Mouse (Mus musculus) cortical plate, adult 2 months (tissue): ENCODE measurements around the gene Txnrd1.

ENCODE experiments used
- CTCF ChIP-seq: fragments of 200-500 bp; IDR thresholded peaks from 2 replicates; pipeline ENCODE4 v1.5.1; 2011; ENCODE audit warnings: mild to moderate bottlenecking, control low read depth, low read length; ENCODE audit not compliant: insufficient read depth; ENCODE audit errors: extremely low read depth
- POLR2A ChIP-seq: fragments of 200-500 bp; IDR thresholded peaks from 2 replicates; pipeline ENCODE4 v1.6.1; 2011; ENCODE audit warnings: mild to moderate bottlenecking, low read length, control low read depth; ENCODE audit not compliant: insufficient read depth; ENCODE audit errors: extremely low read depth

DNA sequence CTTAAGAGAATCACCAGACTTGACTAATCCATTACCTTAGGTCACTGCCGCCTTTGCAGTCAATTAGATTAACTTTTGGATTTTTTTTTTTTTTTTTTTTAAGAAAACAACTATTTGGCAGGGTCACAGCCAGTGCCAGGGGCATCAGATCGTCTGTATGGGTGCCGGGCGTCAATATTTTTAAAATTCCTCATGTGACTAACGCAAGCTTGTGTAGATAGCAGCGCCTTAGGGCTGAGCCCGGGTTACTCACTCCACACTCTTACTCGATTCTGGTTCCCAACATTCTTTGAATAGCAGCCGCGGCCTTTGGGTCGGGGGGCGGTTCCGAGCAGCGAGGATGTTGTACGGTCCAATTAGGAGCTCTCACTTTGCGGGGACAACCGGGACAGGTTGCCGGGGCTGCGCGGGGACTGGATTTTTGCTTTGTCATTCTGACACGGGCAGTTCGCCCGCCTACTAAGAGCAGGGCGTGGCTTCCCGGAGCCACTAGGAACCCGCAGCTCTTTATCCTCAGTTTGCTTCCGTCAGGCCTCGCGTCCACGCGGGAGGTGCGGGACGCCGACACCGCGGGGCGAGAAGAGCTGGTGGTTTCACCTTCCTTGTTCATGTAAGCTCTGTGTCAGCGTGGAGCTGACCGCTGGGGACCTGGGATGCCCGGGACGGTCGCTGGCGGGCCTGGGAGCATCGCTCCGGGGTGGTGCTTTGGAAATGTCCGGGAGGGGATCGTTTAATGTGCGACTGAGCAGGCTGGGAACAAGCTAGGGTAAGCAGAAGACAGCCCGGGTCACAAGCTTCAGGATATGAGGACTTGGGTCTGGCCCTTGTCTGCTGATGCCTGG is 25.2 kb downstream of the Txnrd1 start:
- TF ChIP-seq POLR2A: peak; percentile 97
- no peak for TF ChIP-seq CTCF
